Comparison of ENCODE assay signal across 10 mouse cellular contexts in the genomic region with DNA sequence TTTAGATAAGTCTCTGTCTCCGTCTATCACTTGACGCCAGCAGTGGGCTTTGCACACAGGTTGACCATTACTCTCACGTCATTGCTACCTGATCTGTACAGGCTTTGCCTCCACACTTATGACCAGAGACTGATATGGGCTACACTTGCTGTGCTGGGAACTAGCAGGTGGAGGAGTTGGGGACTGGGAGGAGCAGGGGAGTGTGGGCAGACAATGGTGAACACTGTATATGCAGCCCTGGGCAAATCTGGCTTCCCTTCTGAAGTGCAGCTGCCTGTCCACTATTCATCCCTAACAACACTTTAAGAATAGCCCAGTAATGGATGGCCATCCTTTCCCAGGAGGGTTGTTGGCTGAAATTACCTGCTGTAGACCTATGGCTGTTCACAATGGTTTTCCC.
A peak's percentile ranks its signal among the peaks of the same experiment; 100 is the strongest.
DNase-seq lines count a peak whose midpoint lies in the region; ATAC-seq and TF ChIP-seq lines count a peak whose summit lies in the region.
"Had no signal": no experiment of that assay in that cellular context is flagged by ENCODE, and none has a peak within 500 bp of the region (broad histone marks: within the 10 kb centered on the region; RNA-seq: fewer than 3 reads in every experiment).

No protein-coding gene starts in this region.

- H3K4me2 ChIP-seq in heart, embryonic 13.5 days: no peak overlapping the region; the same call in 1 of the 2 replicates
- H3K4me2 ChIP-seq in lung, postnatal 0 days (replicated peaks; ENCODE audit: low read depth, low read length): no peak overlapping the region
- peak overlapping the region; percentile 4; the same call in 1 of the 2 replicates for H3K4me2 ChIP-seq in stomach, embryonic 15.5 days

- no peak overlapping the region for H3K4me3 ChIP-seq in heart, embryonic 13.5 days
- H3K4me3 ChIP-seq in lung, postnatal 0 days (ENCODE audit: low read depth, low read length): no peak overlapping the region
- H3K4me3 ChIP-seq in limb, embryonic 10.5 days: no peak overlapping the region
- no peak overlapping the region for H3K4me3 ChIP-seq in stomach, embryonic 15.5 days (replicated peaks)
- H3K4me3 ChIP-seq: megakaryocyte, embryonic 14.5 days had no signal

- 67% methylated on average over 3 of the region's 3 CpGs for WGBS in heart, embryonic 13.5 days
- 59% methylated on average over 3 of the region's 3 CpGs for WGBS in lung, postnatal 0 days
- 81% methylated on average over 3 of the region's 3 CpGs for WGBS in limb, embryonic 10.5 days
- WGBS in stomach, embryonic 15.5 days: 64% methylated on average over 3 of the region's 3 CpGs

- no peaks in the 10 kb centered on the region for H3K36me3 ChIP-seq in heart, embryonic 13.5 days
- H3K36me3 ChIP-seq in lung, postnatal 0 days (ENCODE audit: insufficient read depth, low read length): no peaks in the 10 kb centered on the region
- H3K36me3 ChIP-seq in limb, embryonic 10.5 days: peaks cover 4% of the 10 kb centered on the region; the same call in 1 of the 2 replicates
- no peaks in the 10 kb centered on the region for H3K36me3 ChIP-seq in stomach, embryonic 15.5 days

- no peak for DNase-seq in heart, postnatal 10 days
- DNase-seq in lung, postnatal 0 days (ENCODE audit: low spot score): no peak
- no peak for DNase-seq in lung, postnatal 36 days
- no peak for DNase-seq in limb, embryonic 10.5 days (ENCODE audit: low spot score)
- no peak for DNase-seq in cerebellum, postnatal 25 days
- DNase-seq in adrenal gland, postnatal 4 days (ENCODE audit: low spot score in 2 of 2): no peak
- DNase-seq: B cell, adult 2 months had no signal

- H3K27ac ChIP-seq in heart, embryonic 13.5 days (replicated peaks): peak overlapping the region; percentile 85
- H3K27ac ChIP-seq in lung, postnatal 0 days (ENCODE audit: low read length): peak overlapping the region; percentile 26; the same call in 1 of the 2 replicates
- H3K27ac ChIP-seq in limb, embryonic 10.5 days: peak overlapping the region; percentile 90
- H3K27ac ChIP-seq in stomach, embryonic 15.5 days: peak overlapping the region; percentile 87

- intact Hi-C loops in heart, postnatal 10 days (cut with DNase I): no loop called here

- H3K9me3 ChIP-seq in heart, embryonic 13.5 days: no peaks in the 10 kb centered on the region
- H3K9me3 ChIP-seq in lung, postnatal 0 days (ENCODE audit: low read length): no peaks in the 10 kb centered on the region
- H3K9me3 ChIP-seq in limb, embryonic 10.5 days (replicated peaks): no peaks in the 10 kb centered on the region
- H3K9me3 ChIP-seq in stomach, embryonic 15.5 days: no peaks in the 10 kb centered on the region
- H3K9me3 ChIP-seq: megakaryocyte, embryonic 14.5 days had no signal

- ATAC-seq in heart, embryonic 13.5 days (ENCODE audit: extremely low read depth, insufficient number of reproducible peaks, low FRiP score, low TSS enrichment): no peak
- ATAC-seq in lung, postnatal 0 days: no peak; the same call in 1 of the 2 replicates
- ATAC-seq in stomach, embryonic 15.5 days (ENCODE audit: insufficient read depth, low FRiP score, low read depth): no peak; the same call in 1 of the 2 replicates

- H3K27me3 ChIP-seq in heart, embryonic 13.5 days (replicated peaks): no peaks in the 10 kb centered on the region
- no peaks in the 10 kb centered on the region for H3K27me3 ChIP-seq in lung, postnatal 0 days (replicated peaks; ENCODE audit: insufficient read depth, low read length)
- H3K27me3 ChIP-seq in limb, embryonic 10.5 days (ENCODE audit: low read depth, poor library complexity, severe bottlenecking): no peaks in the 10 kb centered on the region
- no peaks in the 10 kb centered on the region for H3K27me3 ChIP-seq in stomach, embryonic 15.5 days (replicated peaks)
- H3K27me3 ChIP-seq: megakaryocyte, embryonic 14.5 days had no signal

- peak overlapping the region; percentile 58 for H3K9ac ChIP-seq in heart, embryonic 13.5 days
- H3K9ac ChIP-seq in lung, postnatal 0 days (replicated peaks; ENCODE audit: low read depth): no peak overlapping the region
- H3K9ac ChIP-seq in stomach, embryonic 15.5 days: no peak overlapping the region

- H3K4me1 ChIP-seq in heart, embryonic 13.5 days: peaks cover 50% of the 10 kb centered on the region
- H3K4me1 ChIP-seq in lung, postnatal 0 days (ENCODE audit: insufficient read depth, low read depth, low read length): peaks cover 18% of the 10 kb centered on the region; the same call in 1 of the 2 replicates
- peaks cover 65% of the 10 kb centered on the region for H3K4me1 ChIP-seq in limb, embryonic 10.5 days
- H3K4me1 ChIP-seq in stomach, embryonic 15.5 days: peaks cover 24% of the 10 kb centered on the region

- TF ChIP-seq EP300 in lung, postnatal 0 days (IDR thresholded peaks at IDR 0.05): no peak

- TF ChIP-seq CTCF in lung, postnatal 0 days (IDR thresholded peaks at IDR 0.05): no peak

Comparison
In these comparisons a context has a peak if more than half of its experiments do, and no peak if none do; other contexts are left out.
1. H3K27ac ChIP-seq: peak in every context shown above with its lines; median percentile 90 in limb, embryonic 10.5 days; 87 in stomach, embryonic 15.5 days; 85 in heart, embryonic 13.5 days; 26 in lung, postnatal 0 days.